Mouse (Mus musculus): Measurements from ENCODE around the gene Lair1. TPM values are rescaled to one million over a fixed set of nuclear protein-coding genes. Genes with fewer than 3 reads are reported as not detected.

Lair1 gene
- 1.5 and 3.0 TPM in 2 replicates for polyA plus RNA-seq (2015; fragmentation: Nextera tagmentation; extraction: Ambion mirVana)

DNA sequence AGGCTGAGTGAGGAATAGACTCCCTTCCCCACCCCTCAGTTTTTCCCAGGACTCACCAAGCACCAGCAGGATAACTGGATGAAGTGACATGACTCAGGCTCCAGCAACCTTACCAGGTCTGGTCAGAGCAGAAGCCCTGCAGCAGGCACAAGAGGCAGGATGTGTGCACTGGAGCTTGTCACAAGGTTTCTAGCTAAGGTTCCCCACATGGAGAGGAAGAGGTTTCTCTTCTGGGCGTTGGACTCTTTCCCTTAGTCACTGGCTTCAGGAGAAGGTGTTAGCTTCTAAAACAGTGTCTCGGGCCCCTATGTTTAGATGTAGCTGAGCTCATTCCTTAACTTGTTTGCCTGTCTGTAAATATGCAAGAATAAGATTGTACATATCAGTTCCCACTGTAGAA lies at the start of gene Lair1:
Lair1 (minus strand) TSS at position 192 of the 400 bp plus-strand sequence.
- no peak within 1 kb of the TSS for H3K27ac ChIP-seq (replicated peaks)
- H3K36me3 ChIP-seq (ENCODE audit: control insufficient read depth, insufficient read depth, low read length): no peaks in the 10 kb centered on the region
- no peaks in the 10 kb centered on the region for H3K9me3 ChIP-seq (ENCODE audit: control insufficient read depth, low read length)
- no peak for DNase-seq (ENCODE audit: low spot score)
- no peak within 1 kb of the TSS for H3K9ac ChIP-seq (ENCODE audit: low read length)
- TF ChIP-seq EP300 (optimal IDR thresholded peaks at IDR 0.05) (no peak), CTCF (IDR thresholded peaks at IDR 0.05; ENCODE audit: low read depth) (no peak)
- WGBS: 71% methylated on average over 2 of the region's 2 CpGs
- no peak for ATAC-seq (ENCODE audit: low FRiP score, low TSS enrichment)
- no peaks in the 10 kb centered on the region for H3K27me3 ChIP-seq (ENCODE audit: control insufficient read depth, insufficient read depth, low read length)
- H3K4me1 ChIP-seq (replicated peaks; ENCODE audit: control insufficient read depth, insufficient read depth): no peaks in the 10 kb centered on the region
- no peak within 1 kb of the TSS for H3K4me3 ChIP-seq (ENCODE audit: low read depth, low read length)
- no peak within 1 kb of the TSS for H3K4me2 ChIP-seq (replicated peaks; ENCODE audit: low read depth)

DNA sequence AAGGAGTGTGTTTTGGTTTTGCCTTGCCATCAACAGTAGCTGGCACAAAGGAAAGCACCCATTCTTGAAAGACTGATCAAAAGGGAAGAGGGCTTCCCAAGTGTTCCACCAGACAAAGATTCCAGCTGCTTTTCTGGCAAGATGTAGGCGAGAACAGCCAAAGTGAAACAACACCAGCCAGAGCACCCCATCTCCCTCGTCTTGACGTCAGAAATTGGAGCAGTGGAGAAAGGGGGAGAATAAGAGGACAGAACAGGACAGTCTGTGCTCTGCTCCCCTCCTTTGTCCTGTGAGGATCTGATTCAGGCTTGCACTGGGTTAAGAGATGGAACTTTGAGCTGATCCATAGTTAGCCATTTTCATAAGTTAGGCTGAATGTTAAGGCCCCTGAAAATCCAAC lies 48.8 kb upstream of the Lair1 start:
- no peak for ATAC-seq (ENCODE audit: low FRiP score, low TSS enrichment)

DNA sequence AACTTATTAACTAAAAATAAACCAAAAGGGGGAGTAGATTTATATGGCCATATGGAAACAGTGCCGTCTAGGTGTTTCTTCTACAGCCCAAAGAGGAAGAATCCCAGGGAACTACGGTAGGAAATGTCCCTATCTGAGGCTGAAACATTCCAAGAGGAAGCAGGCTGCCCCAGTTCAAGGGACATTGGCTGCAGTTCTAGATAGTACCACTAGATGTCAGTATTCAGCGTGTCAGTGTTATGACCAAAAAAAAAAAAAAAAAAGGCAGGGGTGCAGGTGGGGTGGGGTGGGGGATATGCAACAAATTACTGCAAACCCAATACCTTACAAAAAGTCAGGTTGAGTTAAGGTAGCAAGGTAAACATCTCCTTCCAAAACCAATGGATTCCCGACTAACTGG lies 40.4 kb upstream of the Lair1 start:
- WGBS: 18% methylated on average over 4 of the region's 4 CpGs
- no peaks in the 10 kb centered on the region for H3K9me3 ChIP-seq (ENCODE audit: control insufficient read depth, low read length)
- H3K9ac ChIP-seq (ENCODE audit: low read length): no peak overlapping the region
- H3K4me3 ChIP-seq (ENCODE audit: low read depth, low read length): no peak overlapping the region
- H3K27ac ChIP-seq (replicated peaks): no peak overlapping the region
- no peaks in the 10 kb centered on the region for H3K4me1 ChIP-seq (replicated peaks; ENCODE audit: control insufficient read depth, insufficient read depth)
- TF ChIP-seq CTCF (IDR thresholded peaks at IDR 0.05; ENCODE audit: low read depth): peak; percentile 77
- no peak for TF ChIP-seq EP300 (optimal IDR thresholded peaks at IDR 0.05)
- no peaks in the 10 kb centered on the region for H3K27me3 ChIP-seq (ENCODE audit: control insufficient read depth, insufficient read depth, low read length)
- ATAC-seq (ENCODE audit: low FRiP score, low TSS enrichment) (no peak), DNase-seq (ENCODE audit: low spot score) (no peak)
- H3K4me2 ChIP-seq (replicated peaks; ENCODE audit: low read depth): no peak overlapping the region
- no peaks in the 10 kb centered on the region for H3K36me3 ChIP-seq (ENCODE audit: control insufficient read depth, insufficient read depth, low read length)

More for the DNA sequence above, 48.8 kb upstream of the Lair1 start:
- TF ChIP-seq CTCF (IDR thresholded peaks at IDR 0.05; ENCODE audit: low read depth) (no peak), EP300 (optimal IDR thresholded peaks at IDR 0.05) (no peak)
- Histone ChIP-seq H3K27ac (replicated peaks) (no peak overlapping the region), H3K27me3 (ENCODE audit: control insufficient read depth, insufficient read depth, low read length) (no peaks in the 10 kb centered on the region), H3K9ac (ENCODE audit: low read length) (no peak overlapping the region), H3K4me2 (replicated peaks; ENCODE audit: low read depth) (no peak overlapping the region), H3K36me3 (ENCODE audit: control insufficient read depth, insufficient read depth, low read length) (no peaks in the 10 kb centered on the region), H3K4me1 (replicated peaks; ENCODE audit: control insufficient read depth, insufficient read depth) (no peaks in the 10 kb centered on the region), H3K9me3 (ENCODE audit: control insufficient read depth, low read length) (no peaks in the 10 kb centered on the region), H3K4me3 (ENCODE audit: low read depth, low read length) (no peak overlapping the region)
- no peak for DNase-seq (ENCODE audit: low spot score)
- WGBS: 46% methylated on average over 3 of the region's 3 CpGs

DNA sequence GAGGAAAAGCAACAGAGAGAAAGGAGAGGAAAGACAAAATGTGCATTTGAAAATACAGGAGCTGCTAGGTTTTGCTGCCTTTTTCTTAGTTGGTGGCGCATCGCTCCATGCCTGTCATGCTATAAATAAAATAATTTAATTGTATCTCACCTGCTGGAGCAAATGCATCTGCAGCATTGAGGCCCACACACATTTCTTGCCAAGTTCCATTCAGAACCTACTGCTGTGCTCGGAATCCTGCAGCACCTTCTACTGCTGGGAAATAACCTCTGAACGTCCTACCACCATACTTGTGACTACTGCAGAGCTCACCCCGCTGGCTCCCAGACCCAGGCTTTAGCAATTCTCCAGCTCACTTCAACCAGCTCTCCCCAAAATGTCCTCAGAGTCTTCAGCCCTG lies 38.1 kb upstream of the Lair1 start:
- Histone ChIP-seq H3K4me2 (replicated peaks; ENCODE audit: low read depth) (no peak overlapping the region), H3K9me3 (ENCODE audit: control insufficient read depth, low read length) (no peaks in the 10 kb centered on the region), H3K4me3 (ENCODE audit: low read depth, low read length) (no peak overlapping the region), H3K27ac (replicated peaks) (no peak overlapping the region), H3K9ac (ENCODE audit: low read length) (no peak overlapping the region), H3K4me1 (replicated peaks; ENCODE audit: control insufficient read depth, insufficient read depth) (no peaks in the 10 kb centered on the region), H3K27me3 (ENCODE audit: control insufficient read depth, insufficient read depth, low read length) (no peaks in the 10 kb centered on the region), H3K36me3 (ENCODE audit: control insufficient read depth, insufficient read depth, low read length) (no peaks in the 10 kb centered on the region)
- TF ChIP-seq CTCF (IDR thresholded peaks at IDR 0.05; ENCODE audit: low read depth) (no peak), EP300 (optimal IDR thresholded peaks at IDR 0.05) (no peak)
- DNase-seq (ENCODE audit: low spot score) (no peak), ATAC-seq (ENCODE audit: low FRiP score, low TSS enrichment) (no peak)
- WGBS: 83% methylated on average over 5 of the region's 5 CpGs

DNA sequence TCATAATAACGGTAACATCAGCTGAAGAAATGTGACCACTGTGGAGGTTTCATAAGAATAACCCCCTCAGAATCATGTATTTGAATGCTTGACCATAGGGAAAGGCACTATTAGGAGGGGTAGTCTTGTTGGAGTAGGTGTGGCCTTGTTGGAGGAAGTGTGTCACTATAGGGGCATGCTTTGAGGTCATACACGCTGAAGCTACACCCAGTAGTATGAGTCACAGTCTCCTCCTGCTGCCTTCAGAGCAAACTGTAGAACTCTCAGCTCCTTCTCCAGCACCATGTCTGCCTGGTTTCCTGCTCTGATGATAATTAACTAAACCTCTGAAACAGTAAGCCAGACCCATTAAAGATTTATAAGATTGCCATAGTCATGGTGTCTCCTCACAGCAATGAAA lies 35.8 kb upstream of the Lair1 start:
- DNase-seq (ENCODE audit: low spot score) (no peak), ATAC-seq (ENCODE audit: low FRiP score, low TSS enrichment) (peak; percentile 94)
- no peaks in the 10 kb centered on the region for H3K27me3 ChIP-seq (ENCODE audit: control insufficient read depth, insufficient read depth, low read length)
- no peaks in the 10 kb centered on the region for H3K36me3 ChIP-seq (ENCODE audit: control insufficient read depth, insufficient read depth, low read length)
- no peak overlapping the region for H3K27ac ChIP-seq (replicated peaks)
- H3K9me3 ChIP-seq (ENCODE audit: control insufficient read depth, low read length): no peaks in the 10 kb centered on the region
- no peak overlapping the region for H3K4me2 ChIP-seq (replicated peaks; ENCODE audit: low read depth)
- no peaks in the 10 kb centered on the region for H3K4me1 ChIP-seq (replicated peaks; ENCODE audit: control insufficient read depth, insufficient read depth)
- WGBS: 61% methylated on average over 2 of the region's 2 CpGs
- TF ChIP-seq EP300 (optimal IDR thresholded peaks at IDR 0.05) (no peak), CTCF (IDR thresholded peaks at IDR 0.05; ENCODE audit: low read depth) (no peak)
- H3K4me3 ChIP-seq (ENCODE audit: low read depth, low read length): no peak overlapping the region
- H3K9ac ChIP-seq (ENCODE audit: low read length): no peak overlapping the region

DNA sequence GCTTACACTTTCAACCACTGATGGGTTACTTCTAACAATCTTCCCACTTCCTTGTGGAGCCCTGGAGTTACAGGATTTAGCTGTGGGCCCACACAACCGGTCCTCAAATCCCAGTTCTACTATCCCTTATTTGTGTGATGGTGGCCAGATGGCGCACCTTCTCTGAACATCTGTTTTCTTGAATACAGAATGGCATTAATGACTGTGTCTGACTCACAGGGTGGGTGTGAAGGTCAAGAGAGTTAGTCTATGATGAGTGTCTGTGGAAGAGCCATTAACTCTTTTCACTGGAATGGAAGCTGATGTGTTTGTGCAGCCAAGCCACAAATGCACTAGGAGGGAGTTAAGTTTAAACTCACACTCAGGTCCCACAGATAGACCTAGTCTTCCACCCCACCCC lies 35.3 kb upstream of the Lair1 start:
- WGBS: 71% methylated on average over 2 of the region's 2 CpGs
- DNase-seq (ENCODE audit: low spot score) (no peak), ATAC-seq (ENCODE audit: low FRiP score, low TSS enrichment) (no peak; the same call in 1 of the 2 replicates)
- Histone ChIP-seq H3K4me1 (replicated peaks; ENCODE audit: control insufficient read depth, insufficient read depth) (no peaks in the 10 kb centered on the region), H3K9me3 (ENCODE audit: control insufficient read depth, low read length) (no peaks in the 10 kb centered on the region), H3K9ac (ENCODE audit: low read length) (no peak overlapping the region), H3K27me3 (ENCODE audit: control insufficient read depth, insufficient read depth, low read length) (no peaks in the 10 kb centered on the region), H3K4me3 (ENCODE audit: low read depth, low read length) (no peak overlapping the region), H3K27ac (replicated peaks) (no peak overlapping the region), H3K4me2 (replicated peaks; ENCODE audit: low read depth) (no peak overlapping the region), H3K36me3 (ENCODE audit: control insufficient read depth, insufficient read depth, low read length) (no peaks in the 10 kb centered on the region)
- TF ChIP-seq CTCF (IDR thresholded peaks at IDR 0.05; ENCODE audit: low read depth): no peak
- TF ChIP-seq EP300 (optimal IDR thresholded peaks at IDR 0.05): no peak
